Mouse (Mus musculus) mature B cell (primary cell): ENCODE measurements around the gene Uba7.

ENCODE experiments used
- in situ Hi-C: fragments of 300-500 bp; cut with MboI; formaldehyde crosslinking; loops from 2 replicates; pipeline ENCODE4 v1.14.3; 2019

Gene Uba7

DNA sequence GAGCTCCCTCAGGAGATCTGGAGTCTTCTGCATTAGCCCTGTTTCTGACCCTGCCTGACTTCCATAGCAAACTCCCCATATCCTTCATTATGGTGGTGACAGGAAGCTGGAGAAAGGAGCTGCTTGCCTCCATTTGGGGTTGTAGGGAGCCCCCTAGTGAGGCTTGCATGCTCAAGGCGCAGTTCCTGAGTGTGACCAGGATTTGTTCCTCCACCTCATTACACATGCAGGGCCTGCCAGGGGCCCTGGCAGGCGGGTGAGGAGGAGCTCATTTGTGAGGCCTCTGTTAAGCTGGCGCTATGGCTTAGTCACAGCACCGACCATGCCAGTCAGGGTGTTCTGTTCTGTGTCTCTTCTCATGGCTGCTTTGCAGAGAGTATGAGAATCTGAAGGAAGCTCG, 13.4 kb upstream of the Uba7 start:
- in situ Hi-C loops = no loop called here

DNA sequence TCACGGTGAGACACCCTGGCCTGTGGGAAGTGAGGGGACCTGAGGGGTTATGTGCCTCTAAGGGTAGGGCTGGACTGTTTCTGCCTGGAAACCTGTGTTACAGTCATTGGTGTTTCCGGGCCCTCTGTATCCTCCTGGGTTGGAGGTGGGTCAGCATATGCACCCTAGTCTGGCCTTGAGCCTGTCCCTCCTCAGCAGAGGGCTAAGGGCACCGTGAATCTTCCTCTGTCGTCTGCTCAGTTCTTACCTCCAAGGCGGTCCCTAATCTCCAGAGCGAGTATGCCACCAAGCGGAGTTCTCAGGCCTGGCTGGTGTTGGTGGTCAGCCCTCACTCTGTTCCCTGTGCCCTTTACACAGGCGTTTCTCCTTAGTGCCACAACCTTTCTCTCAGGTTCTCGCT, 12.4 kb upstream of the Uba7 start:
- in situ Hi-C loops = no loop called here

DNA sequence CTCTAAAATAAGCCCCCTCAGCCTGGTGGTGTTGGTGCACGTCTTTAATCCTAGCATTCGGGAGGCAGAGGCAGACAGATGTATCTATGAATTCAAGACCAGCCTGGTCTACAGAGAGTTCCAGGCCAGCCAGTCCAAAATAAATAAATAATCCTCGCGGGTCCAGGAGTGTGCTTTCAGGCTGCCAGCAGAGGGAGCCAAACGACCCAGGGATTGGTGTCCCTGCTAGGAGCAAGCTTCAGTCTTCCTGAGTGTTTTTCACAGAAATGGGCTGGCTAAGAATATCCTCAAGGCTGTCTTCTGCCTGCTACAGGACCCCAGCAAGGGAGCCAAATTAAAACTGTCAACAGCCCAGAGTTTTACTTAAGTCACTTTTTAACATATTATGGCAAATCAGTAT, 11.6 kb upstream of the Uba7 start:
- in situ Hi-C loops = no loop called here

DNA sequence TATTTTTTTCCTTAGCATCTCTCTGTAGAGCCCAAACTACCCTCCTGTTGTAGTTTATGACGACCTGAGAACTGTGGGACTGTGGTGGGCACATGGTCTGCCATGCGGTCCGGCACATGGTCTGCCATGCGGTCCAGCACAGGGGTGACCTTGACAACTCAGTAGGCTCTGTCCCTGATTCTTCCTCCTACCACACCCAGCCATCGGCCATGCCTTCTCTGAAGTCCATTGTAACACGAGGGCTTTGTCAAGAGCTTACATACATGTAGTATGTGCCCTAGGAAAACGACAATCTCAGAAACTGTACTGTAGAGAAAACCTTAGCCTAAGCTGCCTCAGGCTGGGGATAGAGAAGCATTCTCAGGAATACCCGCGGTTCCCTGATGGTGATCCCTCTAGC, 10.6 kb upstream of the Uba7 start:
- in situ Hi-C loops = no loop called here

DNA sequence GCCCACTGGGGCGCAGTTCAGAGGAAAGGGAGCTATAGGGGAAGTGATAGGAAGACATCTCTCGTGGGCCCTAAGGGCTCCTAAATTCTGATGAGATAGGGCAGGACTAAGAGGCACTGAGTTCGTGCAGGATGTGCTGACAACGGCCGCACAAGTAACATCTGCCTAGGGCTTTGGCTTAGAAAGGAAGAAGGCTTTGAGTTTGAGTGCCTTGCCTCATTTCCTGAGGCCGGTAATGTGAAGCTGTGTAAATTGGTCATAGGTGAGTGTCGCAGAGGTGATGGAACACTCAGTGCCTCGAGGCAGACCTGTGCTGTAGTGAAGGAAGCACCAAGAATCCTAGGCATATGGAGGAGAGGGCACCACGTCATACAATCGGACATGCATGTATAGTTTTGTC, 8.6 kb upstream of the Uba7 start:
- in situ Hi-C loops = no loop called here

DNA sequence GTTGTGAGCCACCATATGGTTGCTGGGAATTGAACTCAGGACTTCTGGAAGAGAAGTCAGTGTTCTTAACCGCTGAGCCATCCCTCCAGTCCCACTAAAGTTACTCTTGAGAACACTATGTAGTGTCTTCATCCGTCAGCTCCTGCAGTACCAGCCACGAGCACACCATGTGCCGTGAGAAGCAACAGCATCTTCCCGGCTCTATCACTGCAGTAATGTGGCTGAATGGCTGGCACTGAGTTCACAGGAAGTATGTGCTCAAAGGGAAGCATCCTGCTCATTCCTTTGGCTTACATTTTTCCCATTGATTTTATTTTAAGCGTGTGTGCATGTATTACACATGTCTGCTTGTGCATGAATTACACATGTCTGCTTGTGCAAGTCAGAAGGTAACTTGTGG, 7.9 kb upstream of the Uba7 start:
- in situ Hi-C loops = no loop called here

DNA sequence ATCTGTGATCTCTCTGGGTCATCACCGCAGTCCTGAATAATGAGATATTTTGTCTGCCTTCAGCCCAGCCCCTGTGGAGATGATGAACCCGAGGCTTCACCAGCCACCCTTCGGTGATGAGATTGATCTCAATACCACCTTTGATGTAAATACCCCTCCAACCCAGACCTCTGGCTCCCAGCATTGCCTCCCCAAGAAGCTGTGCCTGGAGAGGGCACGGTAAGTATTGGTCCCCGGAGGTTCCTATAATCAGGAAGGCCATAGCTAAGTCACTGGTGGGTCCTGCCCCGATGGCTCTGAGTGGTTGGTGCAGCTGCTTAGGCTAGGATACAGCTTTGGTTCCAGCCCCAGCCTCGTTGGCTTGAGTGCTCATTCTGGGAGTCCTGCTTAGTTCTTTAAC, 6.8 kb upstream of the Uba7 start:
- in situ Hi-C loops = no loop called here

DNA sequence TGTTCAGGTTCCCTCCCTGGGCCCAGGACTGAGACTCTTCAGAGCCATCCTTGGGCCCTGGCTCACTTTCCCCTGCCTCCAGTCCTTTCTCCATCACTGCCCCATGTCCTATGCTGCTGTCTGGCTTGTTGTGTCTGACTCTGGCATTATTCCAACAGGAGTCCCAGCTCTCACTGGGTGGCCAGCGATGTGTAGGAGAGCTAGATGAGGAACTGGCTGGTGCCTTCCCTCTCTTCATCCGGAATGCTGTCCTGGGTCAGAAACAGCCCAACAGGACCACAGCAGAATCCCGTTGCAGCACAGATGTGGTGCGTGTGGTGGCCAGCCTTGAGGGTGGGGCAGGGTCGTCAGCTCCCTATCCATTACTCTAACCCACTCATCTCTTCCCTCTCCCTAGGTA, 5.0 kb upstream of the Uba7 start:
- in situ Hi-C loops = no loop called here

DNA sequence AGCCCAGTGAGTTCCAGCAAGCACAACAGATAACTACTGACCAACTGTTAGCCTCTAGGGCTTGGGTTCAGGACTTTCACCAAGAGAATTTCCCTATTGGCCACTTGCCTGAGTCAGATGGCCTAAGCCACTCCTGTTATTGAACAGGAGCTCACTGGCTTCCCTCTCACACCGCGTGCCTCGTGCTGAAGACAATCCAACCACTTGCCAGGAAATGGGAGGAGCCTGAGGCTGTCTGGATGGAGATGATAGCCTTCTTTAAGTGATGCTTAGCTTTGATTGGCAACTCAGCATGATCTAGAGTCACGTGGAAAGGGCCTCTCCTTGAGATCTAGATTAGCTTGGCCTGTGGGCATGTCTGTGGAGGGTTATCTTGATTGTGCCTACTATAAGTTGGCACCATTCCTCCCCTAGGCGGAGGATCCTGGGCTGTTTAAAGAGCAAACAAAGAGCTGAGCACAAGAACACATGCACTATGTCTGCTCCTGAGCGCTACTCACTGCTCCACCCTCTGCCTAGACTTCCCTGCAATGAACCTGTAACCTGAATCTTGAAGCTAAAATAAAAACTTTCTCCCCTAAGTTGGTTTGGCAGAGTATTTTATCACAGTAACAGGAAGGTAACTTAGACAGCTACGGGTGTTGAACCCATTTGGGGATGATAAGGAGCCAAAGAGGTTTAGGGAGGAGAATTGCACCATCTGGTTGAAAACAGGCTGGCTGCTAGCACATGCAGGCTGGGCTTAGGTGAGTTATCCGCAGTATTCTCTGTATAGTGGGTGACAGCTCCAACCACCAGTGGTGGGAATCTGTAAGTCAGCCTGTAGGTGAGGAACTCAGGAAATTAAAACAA, 3.4 kb upstream of the Uba7 start:
- in situ Hi-C loops = no loop called here

DNA sequence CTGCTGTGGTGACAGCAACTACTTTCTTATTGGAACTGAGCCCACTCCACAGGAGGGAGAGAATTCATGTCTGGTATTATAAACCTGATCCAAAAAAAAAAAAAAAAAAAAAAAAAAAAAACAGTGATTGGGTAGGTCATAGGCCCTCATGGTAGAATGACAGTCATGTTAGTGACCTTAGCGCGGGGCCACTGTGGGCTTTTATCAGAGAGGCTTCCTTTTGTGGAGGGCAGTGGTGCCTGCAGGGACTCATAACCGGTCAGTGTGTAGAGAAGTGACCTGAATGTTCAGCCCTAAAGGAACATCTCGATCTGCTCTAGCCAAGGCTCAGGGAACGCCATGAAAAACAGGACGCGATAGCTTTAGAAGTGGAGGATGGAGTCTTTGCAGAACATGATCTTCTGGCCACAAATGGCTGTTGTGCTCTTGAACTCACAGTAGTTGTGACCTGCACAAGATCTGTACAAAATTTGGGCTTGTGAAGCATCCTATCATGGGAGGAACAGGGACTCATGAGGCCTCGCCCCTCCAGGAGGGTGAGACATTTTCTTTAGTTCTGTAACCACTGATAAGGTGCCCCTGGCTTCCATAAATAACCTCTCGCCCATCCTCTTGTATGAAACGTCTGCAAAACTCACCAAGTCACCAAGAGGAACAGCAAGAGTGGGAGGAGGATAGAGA, 674 bp upstream of the Uba7 start:
- in situ Hi-C loops = no loop called here

DNA sequence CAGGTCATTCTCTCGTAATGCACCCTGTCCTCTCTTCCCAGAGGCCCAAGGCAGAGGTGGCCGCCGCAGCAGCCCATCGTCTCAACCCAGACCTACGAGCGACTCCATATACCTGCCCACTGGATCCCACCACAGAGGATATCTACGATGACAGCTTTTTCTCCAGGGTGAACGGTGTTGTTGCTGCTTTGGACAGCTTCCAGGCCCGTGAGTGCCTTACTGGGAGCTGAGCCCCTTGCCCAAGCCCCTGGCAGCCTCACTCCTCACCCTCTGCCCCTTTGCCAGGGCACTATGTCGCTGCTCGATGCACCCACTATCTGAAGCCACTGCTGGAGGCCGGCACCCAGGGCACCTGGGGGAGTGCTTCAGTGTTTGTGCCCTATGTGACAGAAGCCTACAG, 3.5 kb downstream of the Uba7 start:
- in situ Hi-C loops = no loop called here

DNA sequence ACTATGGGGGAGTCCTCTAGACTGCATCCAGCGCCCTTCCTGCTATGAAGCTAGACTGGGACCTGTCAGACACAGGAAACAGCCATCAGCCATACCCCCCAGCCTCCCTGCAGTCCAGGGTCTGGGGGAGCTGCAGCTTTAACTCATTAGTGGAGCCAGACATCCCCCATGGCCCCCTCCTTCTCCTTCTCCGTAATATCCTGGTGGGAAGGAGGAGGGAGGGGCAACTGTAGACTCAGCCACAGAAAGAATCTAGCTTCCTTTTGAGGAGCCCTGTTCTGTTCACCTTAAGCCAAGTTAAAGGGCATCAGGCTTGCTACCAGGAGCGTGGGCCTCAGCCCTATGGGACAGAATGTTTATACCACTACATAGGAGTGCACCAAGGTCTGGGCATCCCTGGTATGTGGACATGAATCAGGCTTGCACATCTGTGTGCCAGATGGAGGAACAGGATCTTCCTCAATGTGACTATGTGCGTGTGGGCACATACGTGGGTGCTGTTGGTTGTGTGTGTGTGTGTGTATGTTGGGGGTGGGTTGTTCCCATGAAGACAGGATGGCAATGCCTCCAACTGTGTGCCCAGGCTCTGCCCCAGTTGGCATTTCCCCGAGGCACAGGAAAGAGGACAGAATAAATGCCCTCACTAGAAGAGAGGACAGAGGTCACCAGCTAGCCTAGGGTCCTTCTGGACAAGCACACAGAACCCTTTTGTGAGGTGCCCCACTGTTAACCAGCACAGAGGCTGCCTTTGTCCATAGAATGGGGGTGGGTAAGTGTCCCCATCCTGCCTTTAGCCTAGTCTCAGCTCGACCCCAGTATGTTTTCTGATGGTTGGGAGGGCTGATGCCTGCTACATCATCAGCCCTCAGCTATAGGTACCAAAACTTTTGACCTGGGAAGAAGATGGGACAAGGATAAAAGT, 6.6 kb downstream of the Uba7 start:
- in situ Hi-C loops = no loop called here

DNA sequence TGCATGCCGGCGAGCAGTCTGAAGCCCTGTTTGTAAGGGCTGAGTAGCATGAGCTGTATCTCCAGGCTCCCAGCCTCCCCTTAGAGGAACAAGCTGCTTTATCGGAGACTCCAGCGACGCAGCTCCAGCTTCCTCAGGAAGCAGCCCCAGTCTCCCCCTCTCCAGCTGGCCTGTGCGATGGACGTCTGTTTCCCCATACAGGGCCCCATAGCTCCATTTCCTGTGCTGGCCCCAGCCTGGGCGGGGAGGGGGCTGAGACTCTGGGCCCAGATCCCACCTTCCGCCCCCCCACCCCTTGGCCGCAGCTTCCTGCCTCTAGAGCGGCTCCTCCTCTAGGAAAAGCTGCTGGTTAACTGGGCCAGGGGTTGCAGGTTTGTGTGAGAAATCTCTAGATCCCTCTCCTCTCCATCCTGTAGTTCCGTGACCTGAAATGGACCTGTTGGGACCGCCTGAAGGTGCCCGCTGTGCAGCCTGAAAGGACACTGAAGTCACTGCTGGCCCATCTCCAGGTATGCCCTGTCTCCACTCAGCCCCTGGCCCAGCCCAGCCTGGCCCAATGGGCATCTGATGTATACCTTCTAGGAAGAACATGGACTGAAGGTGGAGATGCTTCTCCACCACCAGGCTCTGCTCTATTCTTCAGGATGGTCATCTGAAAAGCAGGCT, 7.5 kb downstream of the Uba7 start, which contains the start of gene Gm20661:
TSS of gene Gm20661 (plus strand) at position 378 of the 666 bp plus-strand sequence.
- in situ Hi-C loops = no loop called here

DNA sequence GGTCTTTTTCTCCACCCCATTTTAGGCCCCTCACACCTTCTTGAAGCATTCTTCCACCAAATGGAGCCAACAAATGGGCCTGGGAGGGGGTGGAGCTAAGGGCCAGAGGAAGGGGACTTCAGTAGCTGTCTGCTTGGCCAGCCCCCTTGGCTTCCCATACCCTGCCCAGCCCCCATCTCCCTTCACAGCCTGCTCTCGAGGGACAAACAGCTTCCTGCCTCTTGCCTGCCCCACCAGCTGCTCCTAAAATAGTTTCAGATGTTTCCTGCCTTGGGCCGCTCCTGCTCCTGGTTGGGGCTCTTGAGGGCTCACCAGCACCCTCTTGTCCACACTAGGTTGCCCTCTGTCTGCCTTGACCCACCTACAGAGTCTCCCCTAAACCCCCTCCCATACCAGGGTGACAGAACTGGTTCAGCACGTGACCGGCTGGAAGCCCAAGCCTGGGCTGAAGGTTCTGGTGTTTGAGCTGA, 8.2 kb downstream of the Uba7 start:
- in situ Hi-C loops = no loop called here

DNA sequence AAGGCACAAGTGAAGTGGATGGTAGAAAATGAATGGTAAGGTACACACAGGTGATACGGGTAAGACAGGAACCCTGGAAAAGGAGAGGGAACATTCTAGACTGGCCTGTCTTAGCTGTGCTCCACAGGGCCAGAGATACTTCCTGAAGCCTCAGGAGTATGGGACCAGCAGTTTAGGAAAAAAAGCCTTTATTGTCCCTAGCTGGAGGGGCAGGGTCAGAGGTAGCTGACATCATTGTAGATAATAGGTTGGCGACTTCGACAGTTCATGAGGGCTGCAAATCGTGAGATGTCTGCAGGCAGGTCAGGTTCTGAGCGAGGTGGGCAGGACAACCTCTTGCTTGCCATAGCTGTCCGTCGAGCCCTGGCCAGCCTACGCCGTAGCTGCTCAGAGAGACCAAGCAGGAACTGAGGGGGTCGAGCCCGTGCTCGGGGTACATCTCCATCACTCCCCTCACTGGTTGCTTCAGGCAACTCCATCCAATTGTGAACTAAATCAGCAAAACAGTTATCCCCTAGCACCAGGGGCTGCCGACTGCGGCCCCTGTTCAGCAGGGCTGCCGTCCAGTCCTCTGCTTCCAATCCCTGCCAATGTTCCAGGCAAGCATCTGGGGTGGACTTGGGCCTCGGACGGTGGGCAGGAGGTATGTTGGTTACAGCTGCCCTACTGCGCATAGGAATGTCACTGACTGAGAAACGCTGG, 8.9 kb downstream of the Uba7 start:
- in situ Hi-C loops = no loop called here

DNA sequence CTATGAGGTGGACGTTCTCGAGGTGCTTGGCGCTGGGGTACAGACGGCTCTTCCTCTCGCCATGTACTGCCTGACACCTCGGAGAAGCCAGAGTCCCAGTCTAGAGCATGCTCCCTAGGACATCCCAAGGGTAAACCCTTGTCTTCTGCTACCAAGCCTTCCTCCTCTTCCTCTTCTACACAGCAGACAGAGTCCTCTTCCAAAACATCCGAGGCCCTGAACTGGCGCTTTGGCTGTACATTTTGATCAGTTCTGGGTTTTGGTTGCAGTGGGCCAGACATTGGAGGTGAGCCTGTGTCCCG, 9.4 kb downstream of the Uba7 start:
- in situ Hi-C loops = no loop called here

DNA sequence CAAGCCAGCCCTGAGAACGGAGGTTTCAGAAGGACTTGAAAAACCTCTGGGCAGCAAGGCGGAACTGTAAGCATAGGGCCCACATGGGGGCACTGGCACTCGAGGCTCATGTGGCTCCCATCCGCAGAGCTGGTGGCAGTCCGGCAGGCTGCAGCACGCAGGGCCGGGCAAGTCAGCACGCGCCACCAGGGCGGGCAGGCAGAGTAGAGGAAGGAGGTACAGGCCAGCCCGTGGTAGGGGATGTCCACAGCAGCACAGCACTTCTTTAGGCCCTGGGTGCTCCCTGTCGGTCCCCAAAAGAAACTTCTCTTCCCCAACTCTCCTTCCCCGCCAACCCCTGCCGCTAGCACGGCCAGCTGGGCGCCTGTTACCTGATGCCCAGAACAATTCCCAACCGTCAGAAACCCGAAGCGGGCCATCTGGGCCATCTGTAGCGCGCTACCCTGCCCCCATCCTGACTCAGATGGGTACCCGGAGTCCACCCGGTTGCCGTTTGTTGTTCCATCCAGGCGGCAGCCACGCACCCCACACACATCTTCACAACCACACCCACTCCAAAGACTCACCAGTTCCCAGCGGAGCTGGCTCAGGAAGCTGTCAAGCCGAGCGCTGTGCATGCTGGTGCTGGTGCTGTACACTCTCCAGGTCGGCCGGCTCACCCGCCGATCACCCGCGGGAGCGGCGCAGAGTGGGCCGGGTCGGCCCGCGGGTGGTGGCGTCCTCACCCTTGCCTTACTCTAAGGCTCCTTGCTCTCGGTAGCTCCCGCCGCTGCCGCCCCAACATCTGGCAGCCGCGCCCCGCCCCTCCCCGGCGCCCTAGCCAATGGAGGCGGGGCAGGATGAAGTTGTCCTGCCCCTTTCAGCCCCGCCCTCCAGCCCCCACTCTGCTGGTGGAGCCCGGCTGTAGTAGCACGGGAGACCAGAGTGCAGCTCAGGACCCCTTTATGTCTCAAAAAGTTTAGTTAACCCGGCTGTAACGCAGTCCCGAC, 10.1 kb downstream of the Uba7 start, which contains the start of gene Inka1:
TSS of gene Inka1 (minus strand) at position 749 of the 989 bp plus-strand sequence.
- in situ Hi-C loops = no loop called here

DNA sequence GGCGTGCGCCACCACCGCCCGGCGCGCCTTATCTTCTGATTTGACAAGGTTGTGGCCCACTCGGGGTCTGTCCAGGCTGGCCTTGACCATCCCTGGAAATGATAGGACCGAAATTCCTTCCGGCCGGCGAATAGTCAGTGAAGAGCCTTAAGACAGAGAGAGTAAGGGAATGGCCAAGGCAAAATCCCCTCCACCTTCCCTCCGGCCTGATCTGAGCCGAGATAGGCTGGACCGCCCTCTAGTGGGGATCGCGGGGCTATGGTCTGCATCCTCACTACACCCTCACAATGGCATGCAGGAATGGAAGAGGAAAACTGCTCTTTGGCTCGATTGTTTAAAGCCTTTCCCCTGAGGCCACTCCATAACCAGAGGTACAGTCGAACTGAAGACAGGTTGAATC, 11.1 kb downstream of the Uba7 start:
- in situ Hi-C loops = no loop called here

DNA sequence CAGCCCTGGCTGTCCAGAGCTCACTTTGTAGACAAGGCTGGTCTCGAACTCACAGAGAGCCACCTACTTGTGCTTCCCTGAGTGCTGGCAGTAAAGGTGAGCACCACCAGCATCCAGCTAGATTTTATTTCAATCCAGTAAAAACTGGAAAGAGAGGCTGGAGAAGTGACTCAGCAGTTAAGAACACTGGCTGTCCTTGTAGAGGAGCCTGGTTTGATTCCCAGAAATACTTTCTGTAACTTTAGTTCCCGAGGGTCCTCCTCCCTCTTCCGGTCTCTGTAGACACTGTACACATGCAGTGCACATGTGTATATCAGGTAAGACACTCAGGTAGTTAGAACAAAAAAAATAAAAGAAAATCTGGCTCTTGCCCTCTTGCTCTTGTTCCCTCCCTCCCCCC, 12.6 kb downstream of the Uba7 start:
- in situ Hi-C loops = no loop called here

DNA sequence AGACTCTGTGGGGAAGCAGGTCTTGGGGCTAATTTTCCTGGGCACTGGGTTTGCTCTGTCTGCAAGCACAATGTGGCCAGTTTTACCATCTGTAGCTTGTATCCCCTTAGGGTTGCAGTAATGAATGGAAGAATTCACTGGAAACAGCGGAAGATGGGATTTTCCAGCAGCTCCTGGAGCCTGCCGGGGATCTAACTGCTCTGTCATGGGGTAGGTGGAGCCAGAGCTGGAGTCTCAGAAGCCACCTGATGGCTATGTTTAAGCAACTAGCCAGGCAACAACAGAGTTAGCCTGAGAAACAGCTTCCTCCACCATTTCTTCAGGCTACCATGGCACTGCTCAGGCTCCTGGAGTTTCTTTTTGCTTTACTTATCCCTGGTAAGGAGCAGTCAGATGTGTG, 16.9 kb downstream of the Uba7 start, which contains the start of gene Cdhr4:
TSS of gene Cdhr4 (plus strand) at position 301 of the 400 bp plus-strand sequence.
- in situ Hi-C loops = no loop called here
